Mouse (Mus musculus) heart, adult 2 months (tissue): ENCODE results near the gene Olfr1406. TPM values are rescaled to one million over a fixed set of nuclear protein-coding genes. Genes with fewer than 3 reads are reported as not detected.
"Not testable (repeated sequence)": the region's sequence is repeated elsewhere in the genome, so short reads cannot be mapped to it uniquely, and the experiment has no call there.

Experiments used
- DNase-seq, 2 experiments: peaks; one replicate each; pipeline ENCODE4 v3.0.0; 2021
- H3K27ac ChIP-seq: fragments of 200-600 bp; 2 replicates; pipeline ENCODE4 v1.8.1; 2022
- H3K27me3 ChIP-seq: fragments of 200-500 bp; 2 replicates; pipeline ENCODE4 v1.6.1; 2012; ENCODE audit warnings: mild to moderate bottlenecking, low read length, inconsistent platforms, mixed read lengths; ENCODE audit not compliant: control insufficient read depth, insufficient read depth
- H3K36me3 ChIP-seq: fragments of 200-500 bp; 2 replicates; pipeline ENCODE4 v1.6.1; 2012; ENCODE audit warnings: low read length, inconsistent platforms; ENCODE audit not compliant: control insufficient read depth, insufficient read depth
- H3K4me1 ChIP-seq: fragments of 200-500 bp; 2 replicates; pipeline ENCODE4 v1.6.1; 2011; ENCODE audit warnings: low read length; ENCODE audit not compliant: control insufficient read depth, insufficient read depth
- H3K4me3 ChIP-seq: fragments of 200-600 bp; 2 replicates; pipeline ENCODE4 v1.8.1; 2022
- H3K79me2 ChIP-seq: fragments of 200-500 bp; replicated peaks from 2 replicates; pipeline ENCODE4 v1.6.1; 2012; ENCODE audit warnings: mild to moderate bottlenecking, inconsistent platforms, low read length, moderate library complexity, mixed read lengths; ENCODE audit not compliant: control insufficient read depth, insufficient read depth
- H3K9ac ChIP-seq: fragments of 200-500 bp; 2 replicates; pipeline ENCODE4 v1.6.1; 2012; ENCODE audit warnings: low read depth, mild to moderate bottlenecking, control low read depth, inconsistent platforms, low read length, mixed read lengths
- CTCF ChIP-seq: fragments of 200-600 bp; IDR thresholded peaks from 2 replicates; pipeline ENCODE4 v1.8.1; 2022; ENCODE audit warnings: antibody characterized with exemption, mild to moderate bottlenecking, moderate library complexity
- EP300 ChIP-seq: fragments of 200-500 bp; IDR thresholded peaks from 2 replicates; pipeline ENCODE4 v1.6.1; 2011; ENCODE audit warnings: low read depth, low read length, control low read depth; ENCODE audit not compliant: insufficient read depth
- POLR2A ChIP-seq: fragments of 200-500 bp; IDR thresholded peaks from 2 replicates; pipeline ENCODE4 v1.6.1; 2011; ENCODE audit warnings: mild to moderate bottlenecking, low read depth, low read length, control low read depth; ENCODE audit not compliant: insufficient read depth
- WGBS: fragments of 180-500 bp; shearing (Covaris S2); methylation state at CpG from one replicate; pipeline ENCODE4 v1.1.7; 2018; 5-methylcytosine and 5-hydroxymethylcytosine counted together
- intact Hi-C: fragments of 180-260 bp; cut with DNase I; formaldehyde crosslinking; loops from one replicate; pipeline ENCODE4 v1.15.1; 2025
- long read RNA-seq: library from polyadenylated mRNA; stranded (forward); transcript quantifications from one replicate; pipeline ENCODE4 v2.0.0, GENCODE M21; 2021
- polyA plus RNA-seq: library from polyadenylated mRNA; depleted of rRNA; stranded (reverse); fragments of >200 nt; gene quantifications from 2 replicates; pipeline ENCODE4 v1.2.3, GENCODE M21; 2012; rRNA removed
- total RNA-seq, 2 experiments: library from RNA; stranded (reverse); gene quantifications; 2 replicates each; pipeline ENCODE4 v1.2.3; 2021

Olfr1406 gene
- total RNA-seq (not detected), polyA plus RNA-seq (not detected in 2 replicates)
- long read RNA-seq = 0 reads

DNA sequence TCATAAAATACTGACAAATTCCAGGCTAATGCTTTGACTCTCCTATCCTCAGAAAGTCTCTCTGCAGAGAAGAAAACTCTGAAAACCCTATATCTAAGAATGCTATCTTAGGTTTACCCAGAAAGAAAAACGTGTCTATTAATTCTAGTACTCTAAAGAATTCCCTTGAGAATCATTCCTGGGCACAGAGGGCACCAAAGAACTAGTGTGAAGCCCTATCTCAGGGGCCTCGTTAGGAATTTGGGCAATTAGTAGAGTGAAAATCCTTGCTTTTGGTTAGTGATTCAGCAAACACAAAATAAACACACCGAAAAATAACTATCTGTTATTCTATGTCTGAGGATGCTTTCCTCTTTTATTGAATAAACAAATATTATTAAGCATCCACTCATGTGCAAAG lies at the start of gene Olfr1406:
Olfr1406 (minus strand) TSS at position 101 of the 400 bp plus-strand sequence.
- 46% methylated on average over 3 of the region's 3 CpGs for WGBS
- intact Hi-C loops = no loop called here
- Histone ChIP-seq H3K27ac (no peak within 1 kb of the TSS), H3K79me2 (no peaks in the 10 kb centered on the region), H3K4me3 (no peak within 1 kb of the TSS), H3K4me1 (no peaks in the 10 kb centered on the region), H3K9ac (no peak within 1 kb of the TSS), H3K27me3 (no peaks in the 10 kb centered on the region), H3K36me3 (no peaks in the 10 kb centered on the region)
- no peak for DNase-seq
- TF ChIP-seq EP300 (no peak), CTCF (no peak), POLR2A (no peak)

- H3K4me3 ChIP-seq, H3K27ac ChIP-seq, H3K4me1 ChIP-seq, H3K79me2 ChIP-seq, H3K36me3 ChIP-seq, H3K27me3 ChIP-seq, intact Hi-C loops, DNase-seq, H3K9ac ChIP-seq: not testable (repeated sequence)
- WGBS = 65% methylated on average over 1 of the region's 1 CpGs
Observed at GRCm38 (mm10) chr1:173237004-173237403, 46.6 kb upstream of the Olfr1406 start.

DNA sequence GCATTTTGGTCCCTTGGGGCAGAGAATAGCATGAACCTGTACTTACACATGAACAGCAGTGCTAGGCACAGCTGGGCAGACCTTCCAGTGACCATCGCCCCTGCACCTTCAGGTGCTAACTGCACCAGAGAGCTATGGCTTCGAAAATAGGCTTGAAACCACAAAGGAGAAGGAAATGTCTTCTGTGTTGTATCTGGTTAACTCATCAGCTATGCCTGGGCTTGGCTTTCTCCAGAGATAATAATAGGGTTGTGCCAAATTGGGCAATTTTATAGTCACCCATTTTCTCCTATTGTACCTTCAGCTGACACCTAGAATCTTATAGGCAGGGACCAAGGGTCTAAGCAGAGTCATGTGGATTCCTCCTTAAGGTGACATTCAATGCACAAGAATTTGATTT lies 36.6 kb upstream of the Olfr1406 start, which contains the start of gene Fcer1a:
Fcer1a (minus strand) TSS at position 134 of the 400 bp plus-strand sequence.
- DNase-seq = no peak
- Histone ChIP-seq H3K27ac (no peak within 1 kb of the TSS), H3K79me2 (no peaks in the 10 kb centered on the region), H3K9ac (no peak within 1 kb of the TSS), H3K36me3 (no peaks in the 10 kb centered on the region), H3K27me3 (no peaks in the 10 kb centered on the region), H3K4me3 (no peak within 1 kb of the TSS), H3K4me1 (no peaks in the 10 kb centered on the region)
- intact Hi-C loops = no loop called here
- 51% methylated on average over 2 of the region's 2 CpGs for WGBS
- TF ChIP-seq EP300 (no peak), POLR2A (no peak), CTCF (no peak)

GRCm38 (mm10) chr1:173216481-173216880 lies 26.0 kb upstream of the Olfr1406 start:
- WGBS = 73% methylated on average over 3 of the region's 3 CpGs
- intact Hi-C loops = no loop called here
- no peaks in the 10 kb centered on the region for H3K4me1 ChIP-seq

DNA sequence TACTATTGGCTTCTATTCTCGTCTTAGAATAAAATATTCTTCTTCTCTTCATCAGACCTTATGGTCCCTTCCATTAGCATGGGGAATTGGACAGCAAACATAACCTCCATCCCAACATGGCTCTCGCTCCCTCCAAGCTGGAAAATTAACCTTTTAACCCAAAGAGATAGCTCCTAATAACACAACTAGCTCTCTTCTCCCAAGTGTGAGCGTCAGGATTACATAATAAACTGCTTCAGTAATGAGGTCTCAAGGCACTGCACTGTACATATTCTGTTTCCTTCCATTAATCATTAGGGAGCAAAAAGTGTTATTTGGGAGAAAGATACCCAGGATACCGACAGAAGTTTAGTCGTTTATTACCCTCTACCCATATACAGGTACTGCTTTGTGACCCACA lies 21.7 kb upstream of the Olfr1406 start, which contains the start of gene Olfr1404:
Olfr1404 (plus strand) TSS at position 301 of the 400 bp plus-strand sequence.
- H3K79me2 ChIP-seq = no peaks in the 10 kb centered on the region
- no peak within 1 kb of the TSS for H3K4me3 ChIP-seq
- no peak for DNase-seq
- H3K27ac ChIP-seq = no peak within 1 kb of the TSS
- no peaks in the 10 kb centered on the region for H3K27me3 ChIP-seq
- no peak for TF ChIP-seq EP300
- no peak for TF ChIP-seq CTCF
- TF ChIP-seq POLR2A = no peak
- H3K36me3 ChIP-seq = no peaks in the 10 kb centered on the region
- H3K9ac ChIP-seq = no peak within 1 kb of the TSS
- 73% methylated on average over 5 of the region's 5 CpGs for WGBS
- intact Hi-C loops = no loop called here
- H3K4me1 ChIP-seq = no peaks in the 10 kb centered on the region

More at GRCm38 (mm10) chr1:173216481-173216880, 26.0 kb upstream of the Olfr1406 start:
- no peak overlapping the region for H3K4me3 ChIP-seq
- no peaks in the 10 kb centered on the region for H3K27me3 ChIP-seq
- TF ChIP-seq CTCF = no peak
- TF ChIP-seq EP300 = no peak
- no peak for TF ChIP-seq POLR2A
- H3K9ac ChIP-seq = no peak overlapping the region
- DNase-seq = no peak
- no peak overlapping the region for H3K27ac ChIP-seq
- H3K79me2 ChIP-seq = no peaks in the 10 kb centered on the region
- no peaks in the 10 kb centered on the region for H3K36me3 ChIP-seq

- H3K27me3 ChIP-seq = no peaks in the 10 kb centered on the region
Observed at GRCm38 (mm10) chr1:173197508-173197907, 7.1 kb upstream of the Olfr1406 start, which contains the start of gene Olfr218. Gene Olfr218, plus strand, starts transcription at chr1:173197808.

GRCm38 (mm10) chr1:173196359-173196758 lies 5.9 kb upstream of the Olfr1406 start:
- DNase-seq = no peak
- Histone ChIP-seq H3K36me3 (no peaks in the 10 kb centered on the region), H3K4me3 (no peak overlapping the region), H3K9ac (no peak overlapping the region), H3K27me3 (no peaks in the 10 kb centered on the region), H3K27ac (no peak overlapping the region), H3K4me1 (no peaks in the 10 kb centered on the region), H3K79me2 (no peaks in the 10 kb centered on the region)
- TF ChIP-seq EP300 (no peak), CTCF (no peak), POLR2A (no peak)
- 71% methylated on average over 2 of the region's 2 CpGs for WGBS
- intact Hi-C loops = no loop called here

More at GRCm38 (mm10) chr1:173197508-173197907, 7.1 kb upstream of the Olfr1406 start, which contains the start of gene Olfr218:
- no peak for DNase-seq
- no peak within 1 kb of the TSS for H3K4me3 ChIP-seq
- TF ChIP-seq CTCF (no peak), EP300 (no peak), POLR2A (no peak)
- WGBS = 65% methylated on average over 5 of the region's 5 CpGs
- intact Hi-C loops = no loop called here
- no peaks in the 10 kb centered on the region for H3K36me3 ChIP-seq
- no peak within 1 kb of the TSS for H3K9ac ChIP-seq
- H3K27ac ChIP-seq = no peak within 1 kb of the TSS
- H3K4me1 ChIP-seq = no peaks in the 10 kb centered on the region
- no peaks in the 10 kb centered on the region for H3K79me2 ChIP-seq
